Mouse (Mus musculus): ENCODE data around the gene Ldha. TPM values are rescaled to one million over a fixed set of nuclear protein-coding genes. Genes with fewer than 3 reads are reported as not detected.

Ldha gene
- polyA plus RNA-seq, 1 experiment from 2014 or later, result 1,078 TPM

Other genes with a start within 250 kb of the Ldha start
- 19.0 and 19.6 TPM in 2 replicates for gene Sergef, start 201.7 kb upstream of the Ldha start, polyA plus RNA-seq (2016; fragmentation: Nextera tagmentation; extraction: Ambion mirVana)
- 0.63 and 0.76 TPM in 2 replicates for gene Tph1, start 168.9 kb upstream of the Ldha start, polyA plus RNA-seq (2016; fragmentation: Nextera tagmentation; extraction: Ambion mirVana)
- gene Saal1, start 130.8 kb upstream of the Ldha start, polyA plus RNA-seq (2016; fragmentation: Nextera tagmentation; extraction: Ambion mirVana), result 37.0 and 37.2 TPM in 2 replicates
- not detected in 2 replicates for gene Saa3, start 125.8 kb upstream of the Ldha start, polyA plus RNA-seq (2016; fragmentation: Nextera tagmentation; extraction: Ambion mirVana)
- not detected in 2 replicates for gene Saa4, start 108.9 kb upstream of the Ldha start, polyA plus RNA-seq (2016; fragmentation: Nextera tagmentation; extraction: Ambion mirVana)
- not detected in 2 replicates for gene Saa1, start 98.5 kb upstream of the Ldha start, polyA plus RNA-seq (2016; fragmentation: Nextera tagmentation; extraction: Ambion mirVana)
- gene Saa2, start 89.7 kb upstream of the Ldha start, polyA plus RNA-seq (2016; fragmentation: Nextera tagmentation; extraction: Ambion mirVana), result not detected in 2 replicates
- 23.9 and 25.3 TPM in 2 replicates for gene Hps5, start 45.4 kb upstream of the Ldha start, polyA plus RNA-seq (2016; fragmentation: Nextera tagmentation; extraction: Ambion mirVana)
- gene Gtf2h1, start 45.4 kb upstream of the Ldha start, polyA plus RNA-seq (2016; fragmentation: Nextera tagmentation; extraction: Ambion mirVana), result 52.6 and 55.4 TPM in 2 replicates
- gene Ldhc, start 19.7 kb downstream of the Ldha start, polyA plus RNA-seq (2016; fragmentation: Nextera tagmentation; extraction: Ambion mirVana), result not detected in 2 replicates
- gene Tsg101, start 78.5 kb downstream of the Ldha start, polyA plus RNA-seq (2016; fragmentation: Nextera tagmentation; extraction: Ambion mirVana), result 344 and 355 TPM in 2 replicates
- 13.2 and 13.8 TPM in 2 replicates for gene Uevld, start 117.1 kb downstream of the Ldha start, polyA plus RNA-seq (2016; fragmentation: Nextera tagmentation; extraction: Ambion mirVana)
- gene Gm9999, start 142.1 kb downstream of the Ldha start, polyA plus RNA-seq (2016; fragmentation: Nextera tagmentation; extraction: Ambion mirVana), result not detected in 2 replicates
- gene Spty2d1, start 166.9 kb downstream of the Ldha start, polyA plus RNA-seq (2016; fragmentation: Nextera tagmentation; extraction: Ambion mirVana), result 12.3 and 13.5 TPM in 2 replicates
- 13.9 and 15.2 TPM in 2 replicates for gene Tmem86a, start 209.1 kb downstream of the Ldha start, polyA plus RNA-seq (2016; fragmentation: Nextera tagmentation; extraction: Ambion mirVana)